Mouse (Mus musculus) gastrocnemius, postnatal 14 days (tissue): ENCODE measurements around the gene Zgrf1. TPM values are rescaled to one million over a fixed set of nuclear protein-coding genes. Genes with fewer than 3 reads are reported as not detected.

ENCODE experiments used
- DNase-seq: peaks from one replicate; pipeline ENCODE4 v3.0.0; 2021; ENCODE audit warnings: mixed read lengths
- intact Hi-C: fragments of 180-260 bp; cut with DNase I; formaldehyde crosslinking; loops from one replicate; pipeline ENCODE4 v1.15.1; 2025; ENCODE audit warnings: low total_unique reads
- microRNA-seq, 2 experiments: library from miRNA; unstranded; fragments of <30 nt; microRNA quantifications; one replicate each; pipeline ENCODE4 v1.2.0; 2021
- total RNA-seq, 2 experiments: library from RNA; stranded (reverse); gene quantifications; 2 replicates each; pipeline ENCODE4 v1.2.3; 2021

The Zgrf1 gene
- total RNA-seq, 2 experiments from 2014 or later = 1.00 to 1.4 TPM

DNA sequence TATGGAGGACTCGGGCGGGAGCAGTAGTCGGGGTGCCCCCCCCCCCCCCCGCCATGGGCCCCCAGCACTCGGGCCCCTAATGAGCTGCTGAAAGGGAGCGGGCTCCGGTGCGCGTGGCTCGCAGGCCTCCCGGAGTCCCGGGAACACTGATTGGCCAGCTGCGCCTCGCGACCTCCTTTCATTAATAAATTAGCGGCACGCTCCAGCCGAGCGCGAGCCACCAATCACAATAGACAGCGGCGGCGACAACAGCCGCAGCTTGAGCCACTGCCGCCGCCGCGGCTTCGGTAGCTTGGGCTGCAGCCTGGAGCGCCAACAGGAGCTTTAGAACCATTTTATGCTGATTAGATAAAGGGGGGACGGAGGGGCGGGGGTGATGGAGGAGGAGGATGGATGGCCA is 79.2 kb downstream of the Zgrf1 start:
- intact Hi-C loops = loop anchor here (5.0 kb wide), 1 partner anchor 315 kb away; no protein-coding TSS in a partner anchor
- no peak for DNase-seq

DNA sequence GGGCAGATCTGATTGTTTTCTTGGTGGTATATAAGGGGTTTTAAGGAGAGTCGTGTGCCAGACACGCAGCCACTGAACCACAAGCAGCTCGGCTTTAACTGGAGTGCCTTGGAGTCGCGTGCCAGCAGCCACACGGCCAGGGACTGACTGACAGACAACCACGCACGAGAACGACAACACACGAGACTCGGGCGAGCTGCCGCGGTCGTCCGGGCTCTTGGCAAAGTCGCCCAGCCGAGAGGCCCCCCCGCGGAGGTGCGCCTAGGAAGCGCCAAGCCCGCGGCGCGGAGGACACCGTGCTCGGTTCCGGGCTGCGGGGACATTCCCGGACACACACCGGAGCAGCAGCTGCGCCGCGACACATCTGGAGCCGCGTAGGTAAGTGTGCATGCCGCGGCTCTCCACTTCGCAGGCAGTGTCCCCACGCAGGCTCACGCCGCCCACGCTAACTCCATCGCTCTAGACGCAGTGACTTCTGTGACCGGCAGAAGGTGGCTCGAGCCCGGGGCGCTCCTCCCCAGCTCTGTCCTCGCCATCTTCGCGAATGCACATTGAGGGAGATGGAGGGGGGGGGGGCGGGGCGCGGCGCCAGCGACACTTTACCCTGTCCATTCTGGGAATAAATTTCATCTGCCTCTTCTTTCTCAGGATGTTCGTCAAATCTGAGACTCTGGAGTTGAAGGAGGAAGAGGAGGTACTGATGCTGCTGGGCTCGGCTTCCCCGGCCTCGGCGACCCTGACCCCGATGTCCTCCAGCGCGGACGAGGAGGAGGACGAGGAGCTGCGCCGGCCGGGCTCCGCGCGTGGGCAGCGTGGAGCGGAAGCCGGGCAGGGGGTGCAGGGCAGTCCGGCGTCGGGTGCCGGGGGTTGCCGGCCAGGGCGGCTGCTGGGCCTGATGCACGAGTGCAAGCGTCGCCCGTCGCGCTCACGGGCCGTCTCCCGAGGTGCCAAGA is 80.1 kb downstream of the Zgrf1 start, which contains the start of gene Neurog2:
Neurog2 (plus strand) TSS at position 56 of the 953 bp plus-strand sequence.
- DNase-seq = no peak
- intact Hi-C loops = loop anchor here (5.0 kb wide), 1 partner anchor 314 kb away; no protein-coding TSS in a partner anchor

DNA sequence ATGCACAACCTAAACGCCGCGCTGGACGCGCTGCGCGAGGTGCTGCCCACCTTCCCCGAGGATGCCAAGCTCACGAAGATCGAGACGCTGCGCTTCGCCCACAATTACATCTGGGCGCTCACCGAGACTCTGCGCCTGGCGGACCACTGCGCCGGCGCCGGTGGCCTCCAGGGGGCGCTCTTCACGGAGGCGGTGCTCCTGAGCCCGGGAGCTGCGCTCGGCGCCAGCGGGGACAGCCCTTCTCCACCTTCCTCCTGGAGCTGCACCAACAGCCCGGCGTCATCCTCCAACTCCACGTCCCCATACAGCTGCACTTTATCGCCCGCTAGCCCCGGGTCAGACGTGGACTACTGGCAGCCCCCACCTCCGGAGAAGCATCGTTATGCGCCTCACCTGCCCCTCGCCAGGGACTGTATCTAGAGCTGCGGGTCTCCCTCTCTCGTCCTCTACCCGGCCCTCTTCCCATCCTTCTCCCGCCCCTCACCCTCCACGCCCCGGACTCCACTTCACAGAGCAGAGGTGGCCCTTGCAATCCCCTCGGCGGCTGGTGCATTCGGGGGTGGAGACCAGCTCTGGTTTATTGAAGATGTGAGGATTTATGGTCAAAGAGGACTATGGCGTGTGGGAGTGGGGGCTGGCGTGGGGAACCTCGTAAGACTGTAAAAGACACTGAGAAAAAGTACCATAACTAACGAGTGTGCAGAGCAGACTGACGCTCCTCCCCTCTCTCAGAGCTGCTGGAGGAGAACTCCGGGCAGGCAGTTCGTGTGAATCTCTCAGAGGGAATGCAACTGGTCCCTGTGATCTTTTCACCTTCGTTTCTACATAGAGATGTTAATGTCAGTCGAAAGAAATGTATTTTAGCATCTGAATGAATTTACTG is 81.1 kb downstream of the Zgrf1 start:
- intact Hi-C loops = loop anchor here (5.0 kb wide), 1 partner anchor 313 kb away; no protein-coding TSS in a partner anchor
- peak; percentile 65 for DNase-seq

DNA sequence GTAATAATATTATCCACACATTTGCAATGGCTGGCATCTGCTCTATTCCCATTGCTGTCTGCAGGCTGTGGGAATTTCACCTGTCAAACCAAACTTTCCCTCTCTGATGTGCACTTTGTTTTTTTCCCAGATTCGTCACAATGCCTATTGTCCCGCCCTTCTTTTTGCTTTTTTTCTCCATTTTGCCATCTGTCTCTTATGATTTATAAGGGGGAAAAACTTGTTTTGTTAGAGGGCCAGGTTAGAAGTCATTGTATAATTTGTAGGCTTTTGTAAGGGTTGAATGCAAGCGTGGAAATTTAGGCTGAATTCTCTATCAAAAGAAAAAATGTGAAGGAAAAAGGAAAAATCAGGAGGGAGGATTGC is 81.7 kb downstream of the Zgrf1 start:
- intact Hi-C loops = loop anchor here (5.0 kb wide), 1 partner anchor 312 kb away; no protein-coding TSS in a partner anchor
- no peak for DNase-seq

DNA sequence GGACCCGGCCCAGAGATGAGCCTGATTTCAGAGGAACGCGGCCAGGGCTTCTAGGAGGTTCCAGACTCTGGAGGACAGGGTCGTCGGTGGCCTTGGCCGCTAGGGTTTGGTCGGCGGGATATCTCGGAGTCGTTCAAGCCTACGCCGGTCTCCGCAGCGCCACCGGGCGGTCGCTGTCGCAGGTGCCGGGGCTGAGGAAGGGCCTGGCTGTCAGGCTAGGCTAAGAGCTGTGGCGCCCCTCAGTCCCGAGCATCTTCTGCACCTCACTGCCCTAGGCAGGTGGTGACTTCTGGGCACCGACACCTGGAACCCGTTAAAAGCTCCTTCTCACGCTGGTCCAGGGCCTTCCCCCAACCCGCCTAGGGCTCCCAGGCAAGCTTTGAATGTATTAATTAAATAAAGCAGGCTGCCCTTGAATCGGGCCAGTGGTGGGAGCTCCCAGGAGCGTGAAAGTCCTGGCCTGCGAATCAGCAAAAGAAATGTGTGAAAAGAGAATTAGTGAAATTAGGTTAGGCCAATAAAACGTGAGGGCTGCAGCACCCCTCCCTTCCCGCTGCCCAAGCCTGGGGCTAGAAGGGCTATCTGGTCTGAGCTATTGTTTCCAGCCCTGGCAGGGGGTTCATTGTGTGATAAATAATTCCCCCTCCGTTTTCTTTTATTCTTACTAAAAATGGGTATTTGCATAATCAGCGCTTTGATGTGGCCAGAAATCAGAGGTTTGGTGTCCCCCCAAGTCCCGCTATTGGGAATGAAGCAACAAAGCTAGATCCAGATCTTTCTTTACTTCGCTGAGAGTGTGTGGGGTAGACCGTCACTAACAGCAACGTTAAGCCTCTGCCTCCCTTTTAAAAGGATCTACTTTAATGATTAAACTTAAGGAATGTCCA is 86.8 kb downstream of the Zgrf1 start:
- peak; percentile 40 for DNase-seq
- intact Hi-C loops = no loop called here

DNA sequence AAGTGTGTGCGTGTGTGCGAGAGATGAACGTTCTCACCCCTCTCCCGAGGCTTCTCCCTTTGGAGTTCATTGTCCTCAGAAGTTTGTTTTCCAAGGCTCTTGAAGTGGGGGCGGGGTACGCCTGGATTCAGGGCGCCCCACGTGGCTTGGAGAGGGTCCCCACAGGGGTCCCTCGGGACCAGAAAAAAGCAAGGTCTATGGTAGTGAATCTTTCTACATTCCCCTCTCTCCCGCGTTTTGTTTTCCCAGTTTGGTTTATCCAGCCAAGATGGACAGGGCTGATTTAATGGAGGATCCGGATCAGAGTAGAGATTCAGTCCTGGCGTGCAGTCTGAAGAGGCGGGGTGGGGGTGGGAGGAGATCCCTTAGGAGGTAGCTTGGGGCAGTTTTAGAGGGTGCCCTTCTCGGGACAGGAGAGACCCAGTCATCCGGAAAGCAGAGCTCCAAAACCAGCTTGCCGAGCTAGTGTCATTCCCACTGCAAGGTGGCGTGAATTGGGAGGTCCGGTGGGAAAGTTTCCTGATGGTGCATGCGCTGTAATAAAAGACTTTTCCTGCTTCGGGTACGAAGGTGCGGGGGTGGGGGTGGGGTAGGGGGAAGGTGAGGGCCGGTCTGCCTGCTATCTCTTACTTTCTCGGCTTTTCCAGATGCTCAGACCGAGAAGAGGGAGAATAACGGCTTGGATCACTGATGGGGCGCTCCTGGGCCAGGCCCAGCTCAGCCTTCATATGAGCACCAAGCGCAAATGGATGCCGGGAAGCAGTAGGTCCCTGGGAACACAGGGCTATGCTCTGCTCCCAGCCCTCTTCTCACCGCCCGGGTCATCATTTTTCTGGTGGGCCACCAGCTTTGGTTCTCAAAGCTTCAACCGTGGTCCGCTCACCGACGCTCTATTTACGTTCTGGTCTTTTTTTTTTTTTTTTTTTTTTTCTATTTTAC is 87.7 kb downstream of the Zgrf1 start:
- DNase-seq = no peak
- intact Hi-C loops = no loop called here

DNA sequence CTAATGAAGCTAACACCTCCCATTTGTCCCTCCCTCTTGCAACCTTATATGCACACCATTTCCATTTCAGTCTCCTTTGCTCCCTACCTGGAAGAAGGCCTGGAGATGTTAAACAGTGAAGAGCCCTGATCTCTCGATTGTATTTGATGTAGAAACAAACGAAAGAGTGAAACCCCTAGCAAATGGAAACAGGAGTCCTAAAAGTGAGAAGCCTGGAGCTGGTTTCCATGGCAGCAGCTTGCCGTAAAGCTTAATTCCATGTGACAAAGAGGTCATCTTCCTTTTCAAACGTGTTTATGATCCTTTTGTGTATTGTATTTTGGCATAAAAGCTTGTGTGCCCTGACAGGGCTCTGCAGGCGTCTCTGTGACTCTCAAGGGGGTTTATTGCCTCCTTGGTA is 88.9 kb downstream of the Zgrf1 start:
- intact Hi-C loops = no loop called here
- DNase-seq = no peak

DNA sequence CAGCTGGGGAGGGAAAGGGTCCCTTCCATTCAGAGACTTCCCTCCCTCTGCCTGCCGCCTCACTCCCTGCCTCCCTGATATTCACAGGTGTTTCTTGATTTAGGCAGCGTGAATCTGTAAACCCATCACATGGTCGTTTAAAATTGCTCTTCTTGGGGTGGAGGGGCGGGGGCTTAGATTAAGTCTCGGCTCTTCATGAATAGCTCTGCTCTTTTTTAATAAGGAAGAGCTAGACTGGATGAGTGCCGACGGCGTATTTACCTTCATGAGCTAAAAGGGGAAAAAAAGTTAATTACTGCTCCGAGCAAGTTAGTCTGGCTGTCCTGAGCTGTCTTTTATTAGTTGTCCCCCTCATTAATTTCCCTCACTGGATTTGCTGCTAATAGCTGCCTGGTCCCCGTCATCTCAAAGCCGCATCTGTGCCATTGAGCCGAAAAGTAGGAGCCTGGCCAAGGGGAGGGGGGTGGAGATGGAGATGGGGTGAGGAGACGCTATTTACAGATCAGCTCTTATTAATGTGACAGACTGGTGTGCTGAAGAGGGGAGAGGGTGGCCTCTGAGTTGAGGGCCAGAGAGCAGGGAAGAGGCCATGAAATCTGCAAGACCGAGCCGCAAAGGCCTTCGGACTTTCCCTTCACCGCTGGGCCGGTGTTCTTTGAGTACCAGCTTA is 93.0 kb downstream of the Zgrf1 start:
- no peak for DNase-seq
- intact Hi-C loops = no loop called here

DNA sequence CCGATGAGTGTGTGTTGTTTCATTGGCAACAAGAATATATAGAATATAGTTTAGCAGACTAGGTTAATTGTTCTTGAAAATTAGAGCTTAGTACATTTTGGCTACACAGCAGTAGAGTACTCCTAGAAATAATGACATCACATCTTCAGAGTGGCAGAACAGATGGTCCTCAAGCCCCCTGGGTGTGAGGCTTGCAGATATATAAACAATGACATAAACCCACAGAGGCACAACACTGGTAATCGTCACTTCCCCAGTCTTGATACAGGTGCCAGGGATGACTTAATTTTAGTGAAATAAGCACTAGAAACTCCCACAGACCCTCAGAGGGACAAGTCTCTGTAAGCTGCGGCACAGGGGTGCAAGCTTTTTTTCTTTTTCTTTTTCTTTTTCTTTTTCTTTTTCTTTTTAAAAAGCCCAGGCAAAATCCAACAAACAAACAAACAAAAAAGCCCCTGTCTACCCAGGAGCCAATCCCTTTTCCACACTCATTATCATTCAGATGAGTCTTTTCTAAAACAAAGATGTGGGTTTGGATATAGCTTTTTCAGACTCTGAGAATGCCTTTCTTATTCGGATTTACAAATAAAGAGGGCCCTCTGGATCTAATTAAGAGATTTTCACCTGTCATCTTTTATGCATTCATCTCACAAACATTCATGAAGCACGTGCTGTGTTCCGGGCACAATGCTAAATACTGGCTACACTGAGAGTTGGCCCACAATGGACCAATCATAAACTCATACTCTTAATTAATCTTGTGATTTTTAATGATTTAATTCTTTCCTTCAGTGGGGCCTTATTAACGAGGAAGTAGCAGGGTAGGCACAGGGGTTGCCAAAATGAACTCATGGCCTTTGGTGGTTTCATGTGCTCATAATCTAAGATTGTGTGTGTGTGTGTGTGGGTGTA is 98.7 kb downstream of the Zgrf1 start:
- DNase-seq = no peak
- intact Hi-C loops = no loop called here

DNA sequence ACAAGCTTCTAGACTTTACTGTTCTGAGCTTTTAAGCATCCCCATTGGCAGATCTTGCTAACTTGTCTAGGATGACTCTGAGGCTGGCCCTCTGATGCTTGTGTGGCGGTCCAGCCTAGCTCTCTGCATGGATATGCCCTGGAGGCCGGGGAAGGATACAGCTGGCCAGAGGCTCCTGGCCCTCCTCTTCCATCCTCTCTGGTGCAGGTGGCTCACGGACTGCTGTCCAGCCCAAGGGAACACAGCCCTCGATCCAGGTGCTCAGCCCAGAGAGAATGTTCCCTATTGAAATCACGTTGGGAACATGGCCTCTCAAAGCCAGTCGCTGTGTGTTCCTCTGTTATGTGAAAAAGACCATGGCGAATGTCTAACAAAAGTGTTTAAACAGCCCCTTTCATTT is 107.4 kb downstream of the Zgrf1 start:
- DNase-seq = no peak
- intact Hi-C loops = no loop called here

DNA sequence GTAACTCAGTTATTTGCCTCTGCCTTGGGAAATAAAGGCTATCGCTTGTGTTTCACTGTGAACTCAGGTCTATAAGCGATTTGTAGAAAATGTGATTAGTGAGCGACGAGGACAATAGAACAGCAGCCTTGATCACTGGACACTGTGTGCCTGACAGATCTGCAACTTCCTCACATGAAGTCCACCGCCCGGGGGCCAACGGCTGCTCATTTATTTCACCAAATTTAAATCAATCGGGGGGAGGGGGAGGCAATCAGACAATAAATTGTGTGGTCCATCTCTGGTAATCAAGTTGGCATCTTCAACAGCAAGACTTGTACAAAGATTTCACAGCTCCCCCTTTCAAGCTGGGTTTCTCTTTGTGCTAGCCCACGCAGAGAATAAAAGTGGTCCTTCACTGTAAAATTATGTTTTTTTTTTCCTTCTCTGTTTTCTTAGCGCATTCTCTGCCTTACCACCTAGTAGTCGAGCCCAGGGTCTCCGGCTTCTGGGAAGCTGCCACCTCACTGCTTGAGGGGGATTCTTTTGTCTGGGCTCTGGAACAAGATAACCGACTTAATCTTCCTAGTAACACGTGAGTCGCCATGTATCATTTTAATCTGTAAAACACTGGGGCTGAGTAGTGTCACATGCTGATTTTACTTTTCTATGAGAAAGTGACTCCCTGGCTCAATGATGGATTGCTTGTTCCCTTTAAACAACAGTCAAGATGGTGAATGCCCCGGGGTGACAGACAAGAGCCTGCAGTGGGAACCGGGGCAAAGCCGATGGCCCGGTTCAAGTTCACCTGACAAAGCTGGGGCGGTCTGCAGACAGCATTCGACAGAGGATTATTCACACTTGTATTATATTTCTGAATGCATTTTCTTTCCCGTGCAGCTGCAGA is 108.6 kb downstream of the Zgrf1 start:
- intact Hi-C loops = no loop called here
- no peak for DNase-seq

Small RNA genes within 50 kb of the gene (microRNA-seq; reads per million reads assigned to microRNA genes)
- 0.32 to 0.50 reads per million in 2 experiments for gene Mir302a
- 0 to 0.50 reads per million in 2 experiments for gene Mir302b
- gene Mir302c = 0 reads per million in 2 experiments
- gene Mir302d = 1.5 to 2.2 reads per million in 2 experiments
- gene Mir367 = 0 reads per million in 2 experiments

Other genes with a start within 250 kb of the Zgrf1 start
- gene Ank2, start 54.1 kb upstream of the Zgrf1 start, total RNA-seq = 100 to 1,000 TPM in 1 of 2 experiments, 10 to 100 TPM in 1; 98.1 to 119 TPM
- gene Larp7, start 140 bp upstream of the Zgrf1 start, total RNA-seq = 10 to 100 TPM; 10.8 to 12.3 TPM
- not detected for gene Neurog2, start 79.6 kb downstream of the Zgrf1 start, total RNA-seq
- gene Alpk1, start 227.0 kb downstream of the Zgrf1 start, total RNA-seq = 1 to 10 TPM in 1 of 2 experiments, under 1 TPM in 1; 0.93 to 1.7 TPM
- 1 to 10 TPM; 1.4 to 1.5 TPM for gene Tifa, start 236.3 kb downstream of the Zgrf1 start, total RNA-seq